Mouse (Mus musculus) ES-E14 (cell line): Measurements from ENCODE around the gene Bmpr2.

Experiments
- HCFC1 ChIP-seq: IDR thresholded peaks from 2 replicates; pipeline ENCODE4 v1.6.1; 2012; ENCODE audit warnings: low read length, inconsistent platforms, borderline replicate concordance; ENCODE audit not compliant: insufficient read depth
- MAFK ChIP-seq: IDR thresholded peaks from 2 replicates; pipeline ENCODE4 v1.6.1; 2014; ENCODE audit warnings: mild to moderate bottlenecking, low read depth, low read length, inconsistent platforms; ENCODE audit not compliant: insufficient read depth
- ZC3H11A ChIP-seq: IDR thresholded peaks from 2 replicates; pipeline ENCODE4 v1.6.1; 2012; ENCODE audit warnings: low read depth, mild to moderate bottlenecking, inconsistent platforms, low read length, borderline replicate concordance
- ZNF384 ChIP-seq: IDR thresholded peaks from 2 replicates; pipeline ENCODE4 v1.6.1; 2012; ENCODE audit warnings: low read depth, low read length, inconsistent platforms

- TF ChIP-seq MAFK (no peak), ZNF384 (no peak), ZC3H11A (no peak), HCFC1 (no peak)
These were observed 130.8 kb downstream of the Bmpr2 start for GRCm38 (mm10) chr1:59894025-59894424.
